Mouse (Mus musculus) midbrain, embryonic 15.5 days (tissue): Measurements from ENCODE around the gene Olfr399. TPM values are rescaled to one million over a fixed set of nuclear protein-coding genes. Genes with fewer than 3 reads are reported as not detected.

ENCODE experiments used
- ATAC-seq: fragments of 200-750 bp; cut with Nextera tagmentation; replicated peaks from 2 replicates; pipeline ENCODE4 v1.8.0; 2017; ENCODE audit warnings: moderate TSS enrichment
- H3K27ac ChIP-seq: fragments of 300-500 bp; sonication (generic); 2 replicates; pipeline ENCODE4 v1.5.1; 2015; ENCODE audit warnings: mild to moderate bottlenecking, inconsistent platforms
- H3K27me3 ChIP-seq: fragments of 300-500 bp; sonication (generic); replicated peaks from 2 replicates; pipeline ENCODE4 v1.6.1; 2015; ENCODE audit warnings: inconsistent platforms
- H3K36me3 ChIP-seq: fragments of 300-500 bp; sonication (generic); replicated peaks from 2 replicates; pipeline ENCODE4 v1.6.1; 2015; ENCODE audit warnings: inconsistent platforms
- H3K4me1 ChIP-seq: fragments of 300-500 bp; sonication (generic); 2 replicates; pipeline ENCODE4 v1.6.1; 2015; ENCODE audit warnings: inconsistent platforms
- H3K4me2 ChIP-seq: fragments of 300-500 bp; sonication (generic); 2 replicates; pipeline ENCODE4 v1.6.1; 2015; ENCODE audit warnings: inconsistent platforms, mild to moderate bottlenecking, moderate library complexity
- H3K4me3 ChIP-seq: fragments of 300-500 bp; sonication (generic); 2 replicates; pipeline ENCODE4 v1.5.1; 2015; ENCODE audit warnings: mild to moderate bottlenecking, inconsistent platforms
- H3K9ac ChIP-seq: fragments of 300-500 bp; sonication (generic); 2 replicates; pipeline ENCODE4 v1.6.1; 2015; ENCODE audit warnings: mild to moderate bottlenecking, inconsistent platforms
- H3K9me3 ChIP-seq: fragments of 300-500 bp; sonication (generic); 2 replicates; pipeline ENCODE4 v1.6.1; 2016; ENCODE audit warnings: inconsistent platforms
- WGBS: fragments of 180-500 bp; shearing (Covaris S2); methylation state at CpG from one replicate; pipeline ENCODE4 v1.1.7; 2015; ENCODE audit warnings: mixed read lengths; 5-methylcytosine and 5-hydroxymethylcytosine counted together
- polyA plus RNA-seq: library from polyadenylated mRNA; unstranded; fragments of >200 nt; fragmentation: Nextera tagmentation; extraction: Ambion mirVana; gene quantifications from 2 replicates; pipeline ENCODE4 v1.2.1, GENCODE M21; 2015

Gene Olfr399
- not detected in 2 replicates for polyA plus RNA-seq

- Histone ChIP-seq H3K4me2 (no peak within 1 kb of the TSS), H3K27me3 (no peaks in the 10 kb centered on the region), H3K27ac (no peak within 1 kb of the TSS), H3K9ac (no peak within 1 kb of the TSS), H3K36me3 (no peaks in the 10 kb centered on the region), H3K9me3 (peaks cover 12% of the 10 kb centered on the region), H3K4me3 (no peak within 1 kb of the TSS), H3K4me1 (no peaks in the 10 kb centered on the region)
- no peak for ATAC-seq
- 83% methylated on average over 2 of the region's 2 CpGs for WGBS
Measured at GRCm38 (mm10) chr11:74056451-74056850, at the start of gene Olfr399, which contains the start of gene Olfr139. TSS of gene Olfr399 (minus strand) at chr11:74056615. TSS of gene Olfr139 (minus strand) at chr11:74056551.

- no peak for ATAC-seq
- no peaks in the 10 kb centered on the region for H3K27me3 ChIP-seq
- H3K36me3 ChIP-seq = no peaks in the 10 kb centered on the region
- H3K4me2 ChIP-seq = no peak overlapping the region
- H3K4me1 ChIP-seq = no peaks in the 10 kb centered on the region
- H3K4me3 ChIP-seq = no peak overlapping the region
- H3K9ac ChIP-seq = no peak overlapping the region
- H3K27ac ChIP-seq = no peak overlapping the region
- H3K9me3 ChIP-seq = peaks cover 5% of the 10 kb centered on the region
- WGBS = 42% methylated on average over 5 of the region's 5 CpGs
Measured at GRCm38 (mm10) chr11:74105066-74105465, 48.7 kb upstream of the Olfr399 start.

- H3K4me2 ChIP-seq = no peak overlapping the region
- H3K27me3 ChIP-seq = no peaks in the 10 kb centered on the region
- WGBS = 40% methylated on average over 2 of the region's 2 CpGs
- ATAC-seq = no peak
- no peak overlapping the region for H3K9ac ChIP-seq
- no peaks in the 10 kb centered on the region for H3K36me3 ChIP-seq
- no peak overlapping the region for H3K27ac ChIP-seq
- no peaks in the 10 kb centered on the region for H3K4me1 ChIP-seq
- H3K4me3 ChIP-seq = no peak overlapping the region
- peaks cover 5% of the 10 kb centered on the region; the same call in 1 of the 2 replicates for H3K9me3 ChIP-seq
Measured at GRCm38 (mm10) chr11:74101507-74101906, 45.1 kb upstream of the Olfr399 start.

- ATAC-seq = no peak
- H3K9ac ChIP-seq = no peak overlapping the region
- no peak overlapping the region for H3K4me3 ChIP-seq
- H3K4me1 ChIP-seq = no peaks in the 10 kb centered on the region
- peaks cover 7% of the 10 kb centered on the region; the same call in 1 of the 2 replicates for H3K9me3 ChIP-seq
- H3K4me2 ChIP-seq = no peak overlapping the region
- no peaks in the 10 kb centered on the region for H3K27me3 ChIP-seq
- 83% methylated on average over 2 of the region's 2 CpGs for WGBS
- H3K36me3 ChIP-seq = no peaks in the 10 kb centered on the region
- H3K27ac ChIP-seq = no peak overlapping the region
Measured at GRCm38 (mm10) chr11:74100724-74101123, 44.3 kb upstream of the Olfr399 start.

- WGBS = 97% methylated on average over 1 of the region's 1 CpGs
Measured at GRCm38 (mm10) chr11:74069655-74070054, 13.2 kb upstream of the Olfr399 start, which contains the start of gene Zfp616. TSS of gene Zfp616 (plus strand) at chr11:74069955.

GRCm38 (mm10) chr11:74051347-74051746, 5.1 kb downstream of the Olfr399 start:
- Histone ChIP-seq H3K4me2 (no peak overlapping the region), H3K36me3 (no peaks in the 10 kb centered on the region), H3K9me3 (peaks cover 13% of the 10 kb centered on the region), H3K9ac (no peak overlapping the region), H3K27ac (no peak overlapping the region), H3K4me3 (no peak overlapping the region), H3K4me1 (no peaks in the 10 kb centered on the region), H3K27me3 (no peaks in the 10 kb centered on the region)
- 73% methylated on average over 3 of the region's 3 CpGs for WGBS
- ATAC-seq = no peak

More at GRCm38 (mm10) chr11:74069655-74070054, 13.2 kb upstream of the Olfr399 start, which contains the start of gene Zfp616:
- no peak within 1 kb of the TSS for H3K4me3 ChIP-seq
- H3K36me3 ChIP-seq = no peaks in the 10 kb centered on the region
- no peak within 1 kb of the TSS for H3K27ac ChIP-seq
- ATAC-seq = no peak
- H3K4me2 ChIP-seq = no peak within 1 kb of the TSS
- no peaks in the 10 kb centered on the region for H3K27me3 ChIP-seq
- no peaks in the 10 kb centered on the region for H3K4me1 ChIP-seq
- H3K9ac ChIP-seq = no peak within 1 kb of the TSS
- H3K9me3 ChIP-seq = 0 out of 2 replicates have a peak, but pooled peaks cover 2% of the 10 kb centered on the region

Other genes with a start within 250 kb of the Olfr399 start
- not detected in 2 replicates for gene Olfr392, start 239.6 kb downstream of the Olfr399 start, polyA plus RNA-seq
- not detected in 2 replicates for gene Olfr393, start 205.2 kb downstream of the Olfr399 start, polyA plus RNA-seq
- not detected in 2 replicates for gene Olfr394, start 165.8 kb downstream of the Olfr399 start, polyA plus RNA-seq
- not detected in 2 replicates for gene Olfr395, start 147.3 kb downstream of the Olfr399 start, polyA plus RNA-seq
- gene Olfr23, start 119.9 kb downstream of the Olfr399 start, polyA plus RNA-seq = not detected in 2 replicates
- gene Olfr397, start 95.8 kb downstream of the Olfr399 start, polyA plus RNA-seq = not detected in 2 replicates
- not detected in 2 replicates for gene Olfr398, start 66.2 kb downstream of the Olfr399 start, polyA plus RNA-seq
- gene Olfr139, start 64 bp downstream of the Olfr399 start, polyA plus RNA-seq = not detected in 2 replicates
- not detected in 2 replicates for gene Zfp616, start 13.3 kb upstream of the Olfr399 start, polyA plus RNA-seq
- gene Olfr401, start 57.1 kb upstream of the Olfr399 start, polyA plus RNA-seq = not detected in 2 replicates
- gene Olfr402, start 96.9 kb upstream of the Olfr399 start, polyA plus RNA-seq = not detected in 2 replicates
- gene Olfr403, start 129.6 kb upstream of the Olfr399 start, polyA plus RNA-seq = not detected in 2 replicates
- gene Olfr43, start 154.8 kb upstream of the Olfr399 start, polyA plus RNA-seq = not detected in 2 replicates
- not detected in 2 replicates for gene Olfr406, start 203.2 kb upstream of the Olfr399 start, polyA plus RNA-seq
- not detected in 2 replicates for gene Olfr59, start 227.1 kb upstream of the Olfr399 start, polyA plus RNA-seq